Mouse (Mus musculus) gastrocnemius, postnatal 14 days (tissue): ENCODE results near the gene Gm12184. TPM values are rescaled to one million over a fixed set of nuclear protein-coding genes. Genes with fewer than 3 reads are reported as not detected.
"Not testable (repeated sequence)": the region's sequence is repeated elsewhere in the genome, so short reads cannot be mapped to it uniquely, and the experiment has no call there.

ENCODE experiments used
- DNase-seq: peaks from one replicate; pipeline ENCODE4 v3.0.0; 2021; ENCODE audit warnings: mixed read lengths
- intact Hi-C: fragments of 180-260 bp; cut with DNase I; formaldehyde crosslinking; loops from one replicate; pipeline ENCODE4 v1.15.1; 2025; ENCODE audit warnings: low total_unique reads
- long read RNA-seq, 2 experiments: library from polyadenylated mRNA; stranded (forward); transcript quantifications; one replicate each; pipeline ENCODE4 v2.0.0; 2021
- total RNA-seq, 2 experiments: library from RNA; stranded (reverse); gene quantifications; 2 replicates each; pipeline ENCODE4 v1.2.3; 2021

The Gm12184 gene
- 1 to 10 TPM; 2.7 to 3.0 TPM for total RNA-seq
- long read RNA-seq, experiment 1: 0 reads
- long read RNA-seq, experiment 2, partial matches to known transcripts: 0 of 4 reads
- long read RNA-seq, experiment 2, other reads (novel, unspliced or antisense): 0 of 4 reads

- intact Hi-C loops, DNase-seq: not testable (repeated sequence)
Measured at GRCm38 (mm10) chr11:48825979-48826751, at the start of gene Gm12184, which contains the start of gene Trim7. Gene Gm12184, minus strand, starts transcription at chr11:48826655. Gene Trim7, plus strand, starts transcription at chr11:48826140.

GRCm38 (mm10) chr11:48875343-48875837, 48.9 kb upstream of the Gm12184 start:
- not testable (repeated sequence) for DNase-seq
- intact Hi-C loops: loop anchor here (2.0 kb wide), 1 partner anchor 227 kb away; no protein-coding TSS in a partner anchor

- intact Hi-C loops: loop anchor here (2.0 kb wide), 1 partner anchor 228 kb away; no protein-coding TSS in a partner anchor
- DNase-seq: no peak
Measured at GRCm38 (mm10) chr11:48874465-48874864, 48.0 kb upstream of the Gm12184 start.

GRCm38 (mm10) chr11:48873591-48874290, 47.3 kb upstream of the Gm12184 start:
- no peak for DNase-seq
- intact Hi-C loops: loop anchor here (2.0 kb wide), 1 partner anchor 229 kb away; no protein-coding TSS in a partner anchor

- no peak for DNase-seq
- intact Hi-C loops: no loop called here
Measured at GRCm38 (mm10) chr11:48872695-48873300, 46.3 kb upstream of the Gm12184 start.

- intact Hi-C loops: no loop called here
- DNase-seq: peak; percentile 54
Measured at GRCm38 (mm10) chr11:48871817-48872541, 45.5 kb upstream of the Gm12184 start.

- peak; percentile 70 for DNase-seq
- intact Hi-C loops: no loop called here
Measured at GRCm38 (mm10) chr11:48871201-48871772, 44.8 kb upstream of the Gm12184 start, which contains the start of gene Irgm1. Gene Irgm1, minus strand, starts transcription at chr11:48871683.

GRCm38 (mm10) chr11:48870781-48871180, 44.3 kb upstream of the Gm12184 start:
- intact Hi-C loops: no loop called here
- no peak for DNase-seq

- no peak for DNase-seq
- intact Hi-C loops: no loop called here
Measured at GRCm38 (mm10) chr11:48869380-48870110, 43.1 kb upstream of the Gm12184 start.

GRCm38 (mm10) chr11:48866481-48866880, 40.0 kb upstream of the Gm12184 start:
- intact Hi-C loops: no loop called here
- no peak for DNase-seq

- intact Hi-C loops: no loop called here
Measured at GRCm38 (mm10) chr11:48863808-48864207, 37.4 kb upstream of the Gm12184 start.

GRCm38 (mm10) chr11:48862784-48863319, 36.4 kb upstream of the Gm12184 start:
- DNase-seq: no peak
- intact Hi-C loops: no loop called here

More at GRCm38 (mm10) chr11:48863808-48864207, 37.4 kb upstream of the Gm12184 start:
- no peak for DNase-seq

- DNase-seq: no peak
- intact Hi-C loops: loop anchor here (2.0 kb wide), 1 partner anchor 70 kb away; no protein-coding TSS in a partner anchor
Measured at GRCm38 (mm10) chr11:48859014-48859413, 32.6 kb upstream of the Gm12184 start.

GRCm38 (mm10) chr11:48853474-48854180, 27.2 kb upstream of the Gm12184 start:
- peak; percentile 74 for DNase-seq
- intact Hi-C loops: no loop called here

GRCm38 (mm10) chr11:48852624-48853473, 26.4 kb upstream of the Gm12184 start:
- intact Hi-C loops: no loop called here

GRCm38 (mm10) chr11:48852190-48852589, 25.7 kb upstream of the Gm12184 start:
- no peak for DNase-seq
- intact Hi-C loops: no loop called here

More at GRCm38 (mm10) chr11:48852624-48853473, 26.4 kb upstream of the Gm12184 start:
- no peak for DNase-seq
